Mouse (Mus musculus) A20 (cell line): ENCODE data around the gene Wsb1.
"Not testable (repeated sequence)": the region's sequence is repeated elsewhere in the genome, so short reads cannot be mapped to it uniquely, and the experiment has no call there.

Experiments used
- DNase-seq: peaks from one replicate; pipeline ENCODE4 v3.0.0-alpha.2; 2011; ENCODE audit warnings: low read depth, low spot score

Wsb1 gene

DNA sequence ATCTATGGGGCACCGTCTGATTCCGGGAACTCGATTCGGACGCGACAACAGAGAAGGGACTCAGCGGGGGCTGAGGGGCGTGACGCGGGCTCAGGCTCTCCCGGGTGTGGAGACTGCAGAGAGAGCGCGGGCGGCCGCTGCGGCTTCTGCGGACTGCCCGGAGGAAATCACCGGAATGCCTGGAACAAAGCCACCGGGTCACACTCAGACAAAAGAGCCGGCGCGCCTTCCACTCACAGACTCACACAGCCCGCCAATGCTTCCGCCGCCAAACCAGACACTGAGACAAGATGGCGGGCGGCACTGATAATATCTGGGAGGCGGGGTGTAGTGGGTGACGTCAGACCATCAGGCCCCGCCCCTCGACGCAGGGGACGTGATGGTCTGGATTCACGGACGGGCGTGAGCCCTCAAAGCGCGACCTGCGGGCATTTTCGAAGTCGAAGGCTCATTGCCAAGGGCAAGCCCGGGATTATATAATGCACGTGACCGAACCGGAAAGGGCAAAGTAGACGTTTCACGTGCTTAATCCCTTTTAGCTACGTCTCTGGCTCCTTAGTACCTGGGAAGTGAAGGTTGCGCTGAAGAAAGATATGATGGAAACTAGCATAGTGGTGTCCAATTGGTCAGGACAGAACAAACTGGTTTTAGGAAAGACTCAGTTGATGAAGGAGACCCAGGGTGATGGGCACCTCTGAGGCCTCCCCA is at the start of gene Wsb1:
Gene Wsb1, minus strand, starts transcription at position 281 of the 708 bp plus-strand sequence.
- DNase-seq, result peak; percentile 94

DNA sequence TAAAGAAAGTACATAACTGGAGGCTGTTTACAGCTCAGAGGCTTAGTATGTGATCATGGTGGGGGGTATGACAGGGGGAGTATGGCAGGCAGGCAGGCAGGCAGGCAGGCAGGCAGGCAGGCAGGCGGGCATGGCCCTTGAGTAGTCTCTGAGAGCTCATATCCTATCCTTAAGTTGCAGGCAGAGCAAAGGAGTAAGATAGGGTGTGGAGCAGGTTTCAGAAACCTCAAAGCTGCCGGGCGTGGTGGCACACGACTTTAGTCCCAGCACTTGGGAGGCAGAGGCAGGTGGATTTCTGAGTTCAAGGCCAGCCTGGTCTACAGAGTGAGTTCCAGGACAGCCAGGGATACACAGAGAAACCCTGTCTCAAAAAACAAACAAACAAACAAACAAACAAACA is 49.8 kb upstream of the Wsb1 start:
- DNase-seq, result not testable (repeated sequence)

DNA sequence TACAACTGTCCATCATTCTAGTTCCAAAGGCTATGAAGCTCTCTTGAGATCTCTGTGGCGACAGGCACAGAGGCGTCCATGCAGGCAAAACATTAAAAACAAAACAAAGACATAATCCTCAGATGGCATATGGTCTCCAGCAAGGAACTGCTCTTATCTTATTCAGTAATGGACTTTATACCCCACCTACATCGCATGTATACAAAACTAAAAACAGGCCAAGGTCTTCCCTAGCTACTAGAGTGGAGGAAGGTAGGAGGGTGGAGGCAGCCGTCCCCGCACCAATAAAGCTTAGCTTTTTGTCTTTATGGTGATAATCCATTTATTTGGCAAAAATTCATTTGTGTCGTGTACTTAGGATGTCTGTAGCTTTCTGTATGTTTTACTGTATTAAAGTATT is 48.6 kb upstream of the Wsb1 start:
- no peak for DNase-seq

DNA sequence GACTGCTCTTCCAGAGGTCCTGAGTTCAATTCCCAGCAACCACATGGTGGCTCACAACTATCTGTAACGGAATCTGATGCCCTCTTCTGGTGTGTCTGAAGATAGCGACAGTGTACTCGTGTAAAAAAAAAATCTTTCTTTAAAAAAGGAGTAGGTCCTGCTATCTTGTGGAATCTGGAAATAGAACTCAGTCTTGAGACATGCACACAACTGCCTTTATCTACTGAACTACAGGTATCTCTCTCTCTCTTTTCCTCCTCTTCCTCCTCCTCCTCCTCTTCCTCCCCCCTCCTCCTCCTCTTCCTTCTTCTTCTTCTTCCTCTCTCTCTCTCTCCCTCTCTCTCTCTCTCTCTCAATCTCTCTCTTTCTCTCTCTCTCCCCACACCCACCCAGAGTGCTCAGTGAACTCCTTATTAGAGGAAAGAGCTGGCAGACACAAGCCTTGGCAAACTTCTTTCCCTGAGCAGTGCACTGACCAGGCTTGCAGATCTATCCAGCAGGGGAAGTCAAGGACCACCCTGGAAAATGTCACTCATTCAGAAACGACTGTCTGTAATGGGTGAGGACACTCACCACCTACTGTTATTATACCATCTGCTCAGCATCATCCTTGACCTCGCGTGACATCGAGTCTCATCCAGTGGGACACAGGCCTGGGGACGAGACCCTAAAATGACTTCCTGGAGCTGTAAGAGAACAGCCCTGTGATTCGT is 45.4 kb upstream of the Wsb1 start:
- no peak for DNase-seq

DNA sequence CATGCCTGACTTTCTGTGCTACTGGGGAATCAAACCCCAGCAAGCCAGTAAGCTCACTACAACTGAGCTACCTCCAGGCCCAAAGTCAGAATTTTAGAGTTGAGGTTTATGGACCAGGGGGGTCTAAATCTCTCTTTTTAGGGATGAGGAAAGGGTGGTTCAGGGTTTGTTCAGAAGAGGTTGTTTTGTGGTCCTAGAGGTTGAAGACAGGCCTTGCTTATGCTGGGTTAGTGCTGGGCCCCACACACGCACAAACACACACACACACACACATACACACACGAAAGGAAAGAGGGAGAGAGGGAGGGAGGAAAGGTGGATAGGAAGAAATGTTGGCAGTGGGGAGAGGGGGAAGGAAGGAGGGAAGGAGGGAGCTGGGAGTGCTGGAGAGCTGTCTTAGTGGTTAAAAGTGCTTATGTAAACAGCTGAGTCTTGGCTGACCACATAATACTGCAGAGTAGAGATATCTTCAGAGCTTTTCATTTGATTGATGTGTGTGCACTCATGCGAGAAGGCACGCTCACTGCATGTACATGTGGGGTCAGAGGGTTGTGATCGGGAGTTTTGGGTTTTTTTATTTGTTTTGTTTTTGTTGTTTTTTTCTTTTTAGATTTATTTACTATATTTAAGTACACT is 42.5 kb upstream of the Wsb1 start, which contains the start of gene Gm9964:
Gene Gm9964, minus strand, starts transcription at position 51 of the 636 bp plus-strand sequence.
- peak; percentile 76 for DNase-seq

DNA sequence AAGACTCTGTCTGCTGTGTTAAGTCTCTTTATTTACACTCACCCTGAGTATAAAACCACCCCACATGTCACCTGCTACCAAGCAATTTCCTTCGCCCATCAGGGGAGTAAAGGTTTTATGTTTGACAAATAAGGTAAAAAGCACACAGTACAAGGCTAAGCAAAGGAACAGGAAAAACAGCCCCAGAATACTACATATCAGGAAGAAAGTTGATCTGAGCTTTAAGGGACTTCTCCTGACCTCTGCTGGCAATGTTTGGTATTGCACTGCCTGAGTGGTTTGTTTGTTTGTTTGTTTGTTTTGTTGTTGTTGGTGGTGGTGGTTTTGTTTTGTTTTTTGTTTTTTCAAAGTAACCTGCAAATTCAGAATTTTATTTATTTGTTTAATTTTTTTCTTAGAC is 41.7 kb upstream of the Wsb1 start:
- peak; percentile 69 for DNase-seq

DNA sequence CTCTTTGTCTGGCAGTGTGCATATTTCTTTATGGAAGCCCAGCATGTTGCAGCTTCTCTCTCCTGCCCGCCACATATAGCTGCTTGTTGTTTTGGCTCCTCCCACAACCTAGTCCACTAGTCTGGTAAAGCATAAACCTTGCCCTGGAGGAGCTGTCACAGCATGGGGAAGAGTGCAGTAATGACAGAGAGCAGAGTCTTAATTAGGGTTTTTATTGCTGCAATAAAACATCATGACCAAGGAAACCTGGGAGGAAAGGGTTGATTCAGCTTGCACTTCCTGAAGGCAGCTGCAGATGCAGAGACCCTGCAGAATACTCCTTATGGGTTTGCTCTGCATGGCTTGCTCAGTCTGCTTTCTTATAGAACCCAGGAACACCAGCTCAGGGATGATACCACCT is 39.5 kb upstream of the Wsb1 start:
- no peak for DNase-seq

DNA sequence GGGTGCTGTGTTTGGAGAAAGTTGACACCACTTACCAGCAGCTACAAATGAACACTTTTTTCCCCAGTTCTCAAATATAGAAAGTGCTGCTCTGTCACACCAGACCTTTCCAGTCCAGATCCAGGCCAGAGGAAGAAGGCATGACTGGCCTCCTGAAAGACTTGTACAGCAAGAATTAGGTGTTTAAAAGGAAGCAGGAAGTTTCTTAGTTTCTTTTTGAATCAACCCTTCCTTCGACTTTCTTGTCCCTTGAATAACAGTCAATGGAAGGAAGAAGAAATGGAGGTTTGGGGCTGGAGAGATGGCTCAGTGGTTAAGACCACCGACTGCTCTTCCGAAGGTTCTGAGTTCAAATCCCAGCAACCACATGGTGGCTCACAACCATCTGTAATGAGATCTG is 38.6 kb upstream of the Wsb1 start:
- peak; percentile 61 for DNase-seq

DNA sequence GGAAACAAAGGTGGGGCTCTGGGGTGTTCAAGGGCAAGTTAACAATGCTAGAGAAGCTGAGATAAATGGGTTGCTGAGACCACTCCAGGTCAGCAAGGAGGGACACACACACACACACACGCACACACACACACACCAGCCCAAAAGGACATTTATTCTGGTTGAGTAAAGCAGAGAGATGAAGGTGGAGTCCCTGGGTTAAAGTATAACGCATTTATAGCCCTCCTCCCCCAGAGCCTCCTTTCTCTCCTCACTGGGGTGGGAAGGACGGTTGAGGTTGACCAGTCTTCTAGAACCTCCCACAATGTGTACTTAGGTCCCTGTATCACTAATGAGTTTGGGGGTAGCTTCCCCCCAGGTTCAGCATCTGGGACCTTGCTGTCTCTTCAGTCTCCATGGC is 37.7 kb upstream of the Wsb1 start:
- peak; percentile 53 for DNase-seq

DNA sequence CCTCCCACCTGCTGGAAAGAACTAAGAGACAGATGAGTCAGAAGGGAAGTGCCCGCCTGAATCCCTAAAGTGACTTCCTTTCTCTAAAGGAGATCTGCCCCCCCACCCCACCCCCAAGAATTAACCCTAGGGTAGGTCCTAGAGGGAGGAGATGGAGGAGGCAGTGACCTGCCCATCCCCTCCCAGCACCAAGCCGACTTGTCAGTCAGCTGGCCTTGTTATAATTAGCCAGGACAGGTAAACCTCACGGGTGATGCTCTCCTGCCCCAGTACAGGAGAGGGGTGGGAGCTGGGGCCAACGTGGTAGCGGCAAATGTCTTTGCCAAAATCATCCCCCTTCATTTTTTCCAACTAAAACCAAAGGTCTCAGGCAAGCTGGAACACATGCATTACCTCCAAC is 37.2 kb upstream of the Wsb1 start:
- DNase-seq, result no peak

DNA sequence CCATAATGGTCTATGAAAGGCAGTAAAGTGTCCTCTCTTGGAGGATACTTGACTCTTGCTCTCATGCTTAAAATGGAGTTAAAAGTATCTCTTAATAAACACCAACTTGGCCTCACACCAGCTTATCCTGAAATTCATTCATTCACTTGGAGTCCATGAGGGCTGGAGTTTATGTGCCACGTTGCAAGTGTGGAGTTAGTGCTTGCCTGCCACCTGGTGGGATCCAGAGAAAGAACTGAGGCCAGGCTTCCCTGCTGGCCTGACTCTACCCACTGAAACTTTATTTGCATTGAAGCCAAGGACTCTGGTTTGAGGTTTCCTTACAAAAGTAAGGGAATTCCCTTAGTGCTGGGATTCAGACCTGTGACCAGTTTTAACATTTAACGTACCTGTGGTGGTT is 36.0 kb upstream of the Wsb1 start:
- no peak for DNase-seq

DNA sequence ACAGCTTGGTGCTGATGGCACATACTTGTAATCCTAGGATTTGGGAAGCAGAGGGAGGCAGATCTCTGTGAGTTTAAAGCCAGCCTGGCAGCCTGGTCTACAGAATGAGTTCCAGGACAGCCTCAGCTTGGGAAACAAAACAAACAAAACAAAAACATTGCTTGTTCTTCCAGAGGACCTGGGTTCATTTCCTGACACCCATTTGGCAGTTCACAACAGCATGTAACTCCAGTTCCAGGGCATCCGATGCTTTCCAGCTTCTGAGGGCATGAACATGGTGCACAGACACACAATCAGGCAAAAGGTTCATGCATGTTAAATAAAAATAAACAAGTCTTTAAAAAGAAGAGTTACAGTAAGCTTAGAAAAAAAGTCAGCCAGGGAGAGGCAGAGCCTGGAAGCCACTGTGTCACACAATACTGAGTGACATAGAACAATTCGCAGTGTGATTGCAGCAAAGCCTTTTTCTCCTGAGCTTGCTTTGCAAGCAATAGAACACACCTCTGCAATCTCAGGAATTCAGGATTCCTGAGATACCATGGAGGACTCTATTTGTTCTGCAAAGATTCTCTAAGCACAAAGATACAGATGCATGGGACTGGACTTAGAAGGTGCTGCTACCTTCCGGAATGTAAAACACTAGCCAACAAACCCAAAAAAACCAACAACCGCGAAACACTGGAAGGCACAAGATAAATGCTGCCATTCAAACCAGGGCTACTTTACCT is 34.6 kb upstream of the Wsb1 start:
- DNase-seq, result no peak

DNA sequence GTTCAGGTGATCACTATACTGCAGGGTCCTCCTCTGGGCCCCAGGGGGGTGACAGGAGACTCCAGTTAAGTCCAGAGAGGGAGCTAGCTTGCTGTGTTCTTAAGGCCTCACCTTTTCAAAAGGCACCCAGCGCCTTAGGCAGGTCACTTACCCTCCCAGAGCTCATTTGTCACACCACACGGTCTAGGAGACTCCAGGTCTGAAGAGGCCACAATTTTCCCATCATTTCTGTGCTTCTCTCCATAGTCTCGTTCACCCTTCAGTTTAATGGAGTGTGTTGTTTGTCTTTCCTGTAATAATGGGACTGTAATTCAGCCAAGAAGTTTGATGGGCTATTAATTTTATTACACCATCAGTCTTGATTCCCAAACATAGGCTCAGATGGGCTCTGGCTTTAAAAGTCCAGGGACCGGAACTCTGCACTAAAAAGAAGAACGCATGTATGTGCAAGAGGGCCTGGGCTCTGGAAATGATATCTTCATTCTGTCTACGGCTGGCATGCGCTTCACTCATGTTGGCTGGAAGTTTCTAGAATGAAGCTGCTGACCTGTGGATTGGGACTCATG is 33.9 kb upstream of the Wsb1 start:
- DNase-seq, result no peak

DNA sequence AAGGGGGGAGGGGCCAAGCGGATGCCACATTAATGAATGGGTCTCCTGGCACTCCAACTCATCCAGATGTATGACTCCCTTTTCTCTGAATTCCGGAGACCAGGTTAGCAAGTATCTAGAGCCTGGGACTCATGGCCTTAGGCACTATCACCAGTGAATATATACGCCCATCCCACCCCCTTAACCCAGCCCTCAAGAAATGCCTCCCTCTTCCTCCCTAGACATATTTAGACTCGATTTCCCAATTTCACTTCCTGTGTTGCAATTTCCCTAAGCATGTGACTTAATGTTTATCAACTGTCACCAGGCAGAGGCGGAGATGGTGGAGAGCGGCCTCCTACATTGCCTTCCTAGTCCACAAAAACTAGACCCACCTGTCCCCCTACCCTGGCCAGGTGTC is 33.0 kb upstream of the Wsb1 start:
- no peak for DNase-seq

DNA sequence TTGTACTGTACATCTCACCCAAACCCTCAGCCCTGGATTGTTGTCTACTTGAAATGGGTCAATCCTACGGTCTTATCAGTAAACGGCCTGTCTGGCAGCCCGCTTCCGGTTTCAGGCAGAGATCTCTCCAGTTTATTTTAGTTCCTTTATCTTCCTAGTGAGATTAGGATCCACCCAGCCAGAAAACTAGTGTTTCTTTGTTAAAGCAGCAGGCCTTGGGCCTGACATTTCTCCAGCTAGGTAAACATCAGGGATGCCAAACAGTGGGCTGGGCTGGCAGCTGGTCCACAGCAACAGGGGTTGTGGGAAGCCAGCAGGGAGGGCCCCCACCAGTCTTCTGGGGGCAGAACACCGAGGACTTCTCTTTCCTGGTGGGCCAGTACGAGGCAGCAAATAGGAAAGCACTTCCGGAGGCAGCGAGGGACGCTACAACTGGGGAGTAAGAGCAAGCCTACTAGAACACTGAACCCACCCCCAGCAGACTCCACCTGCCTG is 31.9 kb upstream of the Wsb1 start:
- DNase-seq, result no peak

DNA sequence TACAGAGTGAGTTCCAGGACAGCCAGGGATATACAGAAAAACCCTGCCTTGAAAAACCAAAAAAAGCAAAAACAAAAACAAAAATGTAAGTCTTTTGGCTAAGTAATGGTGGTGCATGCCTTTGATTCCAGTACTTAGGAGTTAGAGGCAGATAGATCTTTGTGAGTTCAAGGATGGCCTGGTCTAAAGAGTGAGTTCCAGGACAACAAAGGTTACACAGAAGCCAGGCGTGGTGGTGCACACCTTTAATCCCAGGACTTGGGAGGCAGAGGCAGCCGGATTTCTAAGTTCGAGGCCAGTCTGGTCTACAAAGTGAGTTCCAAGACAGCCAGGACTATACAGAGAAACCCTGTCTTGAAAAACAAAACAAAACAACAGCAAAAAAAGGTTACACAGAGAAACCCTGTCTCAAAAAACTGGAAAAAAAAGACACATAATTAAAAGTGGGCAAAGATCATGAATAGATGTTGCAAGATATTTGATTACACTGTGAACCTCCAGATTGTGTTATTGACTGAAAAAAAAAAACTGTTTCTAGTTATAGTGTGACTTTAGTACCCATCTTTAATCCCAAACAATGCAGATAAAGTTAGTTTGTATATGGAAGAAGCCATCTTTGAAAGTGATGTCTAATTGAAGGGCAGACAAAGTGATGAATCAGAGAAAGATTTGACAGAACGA is 29.0 kb upstream of the Wsb1 start:
- DNase-seq, result no peak

DNA sequence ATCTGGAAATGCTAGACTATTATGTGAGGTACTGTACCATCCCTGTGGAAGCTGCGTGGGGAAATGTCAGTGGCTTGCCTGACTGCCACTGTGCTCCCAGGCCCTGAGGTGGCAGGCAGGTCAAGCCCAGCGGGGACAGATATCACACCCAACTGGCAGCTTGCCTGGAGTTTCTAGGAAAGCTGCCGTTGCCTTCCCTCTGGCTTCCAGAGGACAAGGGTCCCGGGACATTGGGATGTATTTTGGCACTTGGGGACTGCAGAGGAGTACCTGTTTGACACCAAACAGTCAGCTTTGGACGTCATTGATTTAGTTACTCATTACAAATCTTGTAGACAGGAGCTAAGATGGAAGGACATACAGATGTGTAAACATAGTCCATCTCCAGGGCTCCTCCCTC is 26.9 kb upstream of the Wsb1 start:
- no peak for DNase-seq

DNA sequence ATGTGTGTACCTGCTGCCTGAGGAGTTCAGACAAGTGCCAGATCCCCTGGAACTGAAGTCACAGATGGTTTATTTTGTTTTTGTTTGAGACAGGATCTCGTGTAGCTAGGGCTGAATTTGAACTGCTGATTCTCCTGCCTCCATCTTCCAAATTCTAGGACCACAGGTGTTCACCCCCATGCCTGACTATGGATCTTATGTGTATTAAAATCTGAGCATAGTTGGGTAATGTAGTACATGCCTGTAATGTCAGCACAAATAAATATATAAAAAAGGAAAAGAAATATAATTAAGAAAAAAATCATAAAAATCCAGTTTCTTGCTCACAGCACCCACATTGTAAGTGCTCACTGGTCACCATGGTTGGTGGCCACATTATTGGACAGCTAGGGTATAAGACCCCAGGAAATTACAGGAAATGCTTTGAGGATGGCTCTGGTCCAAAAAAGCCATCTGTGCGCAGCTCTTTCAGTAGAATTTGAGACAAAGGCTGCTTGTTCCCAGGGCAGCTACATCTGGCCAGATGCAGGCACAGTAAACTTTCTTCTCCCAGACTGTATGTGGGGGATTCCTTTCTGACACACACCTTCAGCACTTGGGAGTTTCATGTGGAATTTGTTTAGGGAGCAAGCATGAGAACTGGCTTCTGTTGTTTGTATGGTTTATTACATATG is 25.4 kb upstream of the Wsb1 start:
- DNase-seq, result no peak

DNA sequence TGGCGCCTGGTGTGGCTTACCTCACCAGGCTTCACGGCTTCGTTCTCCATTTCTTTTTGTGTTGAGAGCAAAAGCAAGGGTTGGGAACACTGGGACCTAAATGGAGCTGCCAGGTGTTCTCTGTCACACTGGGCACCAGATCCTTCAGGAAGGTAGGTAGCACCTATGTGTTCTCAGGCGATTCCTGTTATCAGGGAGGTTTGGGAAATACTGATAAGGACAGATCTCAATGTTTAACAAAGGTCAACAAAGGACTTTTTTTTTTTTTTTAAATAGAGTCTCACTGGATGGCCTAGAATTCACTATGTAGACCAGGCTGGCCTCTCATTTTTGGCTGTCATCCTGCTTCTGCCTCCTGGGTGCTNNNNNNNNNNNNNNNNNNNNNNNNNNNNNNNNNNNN is 19.3 kb upstream of the Wsb1 start:
- no peak for DNase-seq

DNA sequence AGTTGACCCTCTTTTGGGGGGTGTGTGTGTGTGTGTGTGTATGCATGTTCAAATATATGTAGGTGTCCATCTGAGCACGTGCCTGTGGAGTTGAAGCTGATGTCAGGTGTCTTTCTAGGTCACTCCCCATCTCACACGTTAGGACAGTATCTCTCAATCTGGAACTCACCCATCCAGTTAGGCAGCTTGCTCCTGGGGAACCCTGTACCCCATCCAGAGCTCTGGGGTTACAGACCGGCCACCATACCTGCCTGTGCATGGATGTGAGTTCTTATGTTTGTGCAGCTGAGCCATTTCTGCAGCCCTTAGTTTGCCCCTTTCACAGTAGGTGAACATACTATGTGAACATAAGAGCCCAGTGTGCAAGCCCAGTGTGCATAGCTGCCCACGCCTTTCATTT is 18.6 kb upstream of the Wsb1 start:
- no peak for DNase-seq

DNA sequence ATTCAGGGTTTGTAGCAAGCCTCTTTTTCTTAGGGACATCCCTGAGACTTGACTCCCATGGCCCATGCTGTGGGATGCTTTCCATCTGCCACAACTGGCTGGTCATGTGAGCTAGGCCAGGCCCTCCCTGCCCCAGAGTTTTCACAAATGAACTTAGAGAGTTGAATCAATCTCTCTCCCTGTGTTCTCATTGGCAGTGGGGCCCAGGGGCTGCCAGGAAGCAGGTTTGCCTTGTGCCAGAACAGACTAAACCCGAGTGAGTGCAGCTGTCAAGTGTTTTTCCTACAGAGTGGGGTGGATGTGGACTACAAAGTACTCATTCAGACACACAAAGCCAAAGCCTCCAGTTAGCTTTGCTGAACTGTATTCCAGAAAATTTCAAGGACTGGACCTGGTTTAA is 12.7 kb upstream of the Wsb1 start:
- no peak for DNase-seq
